Mouse (Mus musculus) liver, embryonic 18 days (tissue): ENCODE data around the gene Zfp142. TPM values are rescaled to one million over a fixed set of nuclear protein-coding genes. Genes with fewer than 3 reads are reported as not detected.

Source experiments
- polyA plus RNA-seq: library from polyadenylated mRNA; depleted of rRNA; stranded (reverse); fragments of >200 nt; gene quantifications from 2 replicates; pipeline ENCODE4 v1.2.3, GENCODE M21; 2012; rRNA removed

Gene Zfp142
- polyA plus RNA-seq, result 2.0 and 2.5 TPM in 2 replicates

DNA sequence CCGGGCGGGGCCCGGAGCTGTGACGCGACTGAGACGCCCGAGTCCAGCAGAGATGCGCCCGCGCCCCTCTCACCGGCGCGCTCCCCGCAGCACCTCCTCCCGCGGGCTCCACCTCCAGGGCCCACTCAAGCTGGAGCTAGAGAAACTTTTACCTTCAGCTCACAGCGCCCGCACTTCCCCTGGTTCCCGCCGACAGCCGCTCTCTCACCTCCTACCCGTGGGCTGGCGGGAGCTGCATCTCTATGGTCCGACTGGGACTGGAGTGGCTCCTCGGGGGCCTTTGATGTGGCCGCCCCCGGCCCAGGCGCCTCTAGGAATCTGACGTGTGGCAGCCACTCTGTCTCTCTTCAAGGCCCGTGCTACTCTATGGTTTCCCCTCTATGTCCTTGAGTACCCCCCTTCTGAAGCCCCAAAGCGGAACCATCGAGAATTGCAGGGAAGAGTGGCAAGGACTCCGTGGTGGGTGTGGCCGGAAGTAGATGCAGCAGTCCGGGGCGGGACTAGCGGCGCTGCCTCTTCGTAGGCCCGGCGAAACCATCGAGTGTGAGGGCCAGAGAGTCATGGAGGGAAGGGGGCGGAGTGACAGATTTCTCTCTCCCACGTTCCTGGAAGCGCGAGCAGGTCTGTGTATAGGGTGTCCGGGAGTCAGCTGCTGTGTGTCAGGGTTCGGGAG is at the start of gene Zfp142, which contains the start of gene Bcs1l:
Zfp142 (minus strand) TSS at position 474 of the 673 bp plus-strand sequence.
Bcs1l (plus strand) TSS at position 517 of the 673 bp plus-strand sequence.

GRCm38 (mm10) chr1:74601267-74601962 is 13.4 kb upstream of the Zfp142 start, which contains the start of the genes Rnf25 and Stk36:
TSS of gene Rnf25 (minus strand) at chr1:74601397.
TSS of gene Stk36 (plus strand) at chr1:74601445.

GRCm38 (mm10) chr1:74544184-74544583 is 43.9 kb downstream of the Zfp142 start, which contains the start of gene Usp37:
TSS of gene Usp37 (minus strand) at chr1:74544284.

GRCm38 (mm10) chr1:74542451-74542961 is 45.5 kb downstream of the Zfp142 start, which contains the start of gene Plcd4:
TSS of gene Plcd4 (plus strand) at chr1:74542888.

Other genes with a start within 250 kb of the Zfp142 start
- gene Catip, start 226.1 kb downstream of the Zfp142 start, polyA plus RNA-seq, result 0.13 and 0.16 TPM in 2 replicates
- 25.1 and 26.1 TPM in 2 replicates for gene Slc11a1, start 213.1 kb downstream of the Zfp142 start, polyA plus RNA-seq
- 44.9 and 47.5 TPM in 2 replicates for gene Ctdsp1, start 196.7 kb downstream of the Zfp142 start, polyA plus RNA-seq
- 0.71 and 0.74 TPM in 2 replicates for gene Vil1, start 178.9 kb downstream of the Zfp142 start, polyA plus RNA-seq
- 16.1 and 16.8 TPM in 2 replicates for gene Cnot9, start 82.2 kb downstream of the Zfp142 start, polyA plus RNA-seq
- gene Plcd4, start 45.4 kb downstream of the Zfp142 start, polyA plus RNA-seq, result not detected in 2 replicates
- gene Usp37, start 44.0 kb downstream of the Zfp142 start, polyA plus RNA-seq, result 2.8 and 3.0 TPM in 2 replicates
- 9.5 and 10.3 TPM in 2 replicates for gene Bcs1l, start within 50 bp of the Zfp142 start, polyA plus RNA-seq
- gene Rnf25, start 13.2 kb upstream of the Zfp142 start, polyA plus RNA-seq, result 29.2 and 31.2 TPM in 2 replicates
- 0.19 and 0.23 TPM in 2 replicates for gene Stk36, start 13.2 kb upstream of the Zfp142 start, polyA plus RNA-seq
- 5.8 and 6.6 TPM in 2 replicates for gene Ttll4, start 73.5 kb upstream of the Zfp142 start, polyA plus RNA-seq
- gene Cyp27a1, start 125.3 kb upstream of the Zfp142 start, polyA plus RNA-seq, result 30.0 and 34.2 TPM in 2 replicates
- 0.12 and 0.22 TPM in 2 replicates for gene Prkag3, start 161.0 kb upstream of the Zfp142 start, polyA plus RNA-seq
- 0.06 and 0.07 TPM in 2 replicates for gene Wnt6, start 183.6 kb upstream of the Zfp142 start, polyA plus RNA-seq
- gene Wnt10a, start 203.3 kb upstream of the Zfp142 start, polyA plus RNA-seq, result not detected in 2 replicates